Mouse (Mus musculus): Measurements from ENCODE around the gene Pan3. TPM values are rescaled to one million over a fixed set of nuclear protein-coding genes. Genes with fewer than 3 reads are reported as not detected.

Pan3 gene
- polyA plus RNA-seq, 1 experiment from 2014 or later: 31.6 TPM

DNA sequence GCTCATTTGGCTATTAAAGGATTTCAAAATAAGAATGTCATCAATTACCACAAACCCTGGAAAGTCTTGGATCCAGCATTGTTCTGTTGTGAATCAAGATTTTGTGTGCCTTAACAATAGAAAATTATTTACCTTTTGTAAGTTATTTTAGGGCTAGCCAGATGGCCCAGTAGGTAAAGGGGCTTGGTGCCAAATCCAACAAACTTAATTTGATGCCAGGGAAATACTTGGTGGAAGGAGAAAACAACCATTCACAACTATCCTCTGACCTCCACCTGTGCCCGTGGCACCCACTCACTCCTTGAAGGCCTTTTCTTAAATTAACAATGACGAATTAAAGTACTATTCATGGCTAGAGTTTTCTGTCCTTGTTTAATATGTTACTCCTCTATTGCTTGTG, 66.0 kb downstream of the Pan3 start:
- Histone ChIP-seq H3K9me3 (no peaks in the 10 kb centered on the region), H3K27ac (no peak overlapping the region), H3K36me3 (no peaks in the 10 kb centered on the region; the same call in 1 of the 2 replicates), H3K4me1 (peaks cover 20% of the 10 kb centered on the region; the same call in 1 of the 2 replicates), H3K27me3 (ENCODE audit: insufficient read depth, poor library complexity, severe bottlenecking) (no peaks in the 10 kb centered on the region), H3K4me3 (no peak overlapping the region)
- no peak for DNase-seq (ENCODE audit: low spot score)
- WGBS: 95% methylated on average over 2 of the region's 2 CpGs

DNA sequence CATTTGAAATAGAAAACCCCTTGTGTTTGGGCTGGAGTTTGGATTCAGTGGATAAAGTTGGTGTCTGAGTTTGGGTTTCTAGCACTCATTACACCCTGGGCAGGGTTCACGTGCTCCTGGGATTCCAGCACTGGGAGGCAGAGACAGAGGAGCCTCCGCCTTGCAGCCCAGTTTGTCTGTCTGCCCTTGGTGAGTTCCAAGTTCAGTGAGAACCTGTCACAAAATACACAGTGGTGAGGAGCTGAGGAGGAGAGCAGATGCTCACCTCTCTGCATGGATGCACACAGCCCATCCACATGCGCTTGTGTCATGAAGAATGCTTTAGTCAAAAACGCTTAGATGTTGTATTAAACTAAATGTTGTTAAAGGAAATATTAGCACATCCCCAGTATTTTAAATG, 67.0 kb downstream of the Pan3 start:
- no peaks in the 10 kb centered on the region; the same call in 1 of the 2 replicates for H3K36me3 ChIP-seq
- no peak overlapping the region for H3K4me3 ChIP-seq
- no peaks in the 10 kb centered on the region for H3K27me3 ChIP-seq (ENCODE audit: insufficient read depth, poor library complexity, severe bottlenecking)
- peaks cover 20% of the 10 kb centered on the region; the same call in 1 of the 2 replicates for H3K4me1 ChIP-seq
- 79% methylated on average over 4 of the region's 4 CpGs for WGBS
- no peak for DNase-seq (ENCODE audit: low spot score)
- no peaks in the 10 kb centered on the region for H3K9me3 ChIP-seq
- no peak overlapping the region for H3K27ac ChIP-seq

DNA sequence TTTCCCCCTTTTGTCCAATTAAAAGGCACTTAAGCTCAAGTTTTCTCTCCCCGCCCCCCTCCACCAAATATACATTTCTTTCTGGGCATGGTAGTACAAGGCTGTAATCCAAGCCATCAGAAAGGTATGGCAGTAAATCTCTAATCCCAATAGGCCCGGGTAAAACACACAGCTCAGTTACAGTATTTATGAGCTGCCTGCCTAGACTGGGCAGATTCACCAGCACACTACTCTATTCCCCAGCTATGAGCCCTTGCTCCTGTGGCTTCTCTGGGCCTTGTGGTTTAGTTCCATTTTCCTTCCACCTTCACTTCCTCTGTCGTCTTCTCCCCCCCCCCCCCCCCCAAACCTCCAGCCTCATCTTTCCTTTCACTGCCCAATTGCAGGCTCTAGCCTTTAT, 67.8 kb downstream of the Pan3 start:
- Histone ChIP-seq H3K4me3 (no peak overlapping the region), H3K36me3 (no peaks in the 10 kb centered on the region; the same call in 1 of the 2 replicates), H3K9me3 (no peaks in the 10 kb centered on the region), H3K4me1 (peaks cover 15% of the 10 kb centered on the region; the same call in 1 of the 2 replicates), H3K27me3 (ENCODE audit: insufficient read depth, poor library complexity, severe bottlenecking) (no peaks in the 10 kb centered on the region), H3K27ac (no peak overlapping the region)
- WGBS: 65% methylated on average over 3 of the region's 3 CpGs
- DNase-seq (ENCODE audit: low spot score): no peak

DNA sequence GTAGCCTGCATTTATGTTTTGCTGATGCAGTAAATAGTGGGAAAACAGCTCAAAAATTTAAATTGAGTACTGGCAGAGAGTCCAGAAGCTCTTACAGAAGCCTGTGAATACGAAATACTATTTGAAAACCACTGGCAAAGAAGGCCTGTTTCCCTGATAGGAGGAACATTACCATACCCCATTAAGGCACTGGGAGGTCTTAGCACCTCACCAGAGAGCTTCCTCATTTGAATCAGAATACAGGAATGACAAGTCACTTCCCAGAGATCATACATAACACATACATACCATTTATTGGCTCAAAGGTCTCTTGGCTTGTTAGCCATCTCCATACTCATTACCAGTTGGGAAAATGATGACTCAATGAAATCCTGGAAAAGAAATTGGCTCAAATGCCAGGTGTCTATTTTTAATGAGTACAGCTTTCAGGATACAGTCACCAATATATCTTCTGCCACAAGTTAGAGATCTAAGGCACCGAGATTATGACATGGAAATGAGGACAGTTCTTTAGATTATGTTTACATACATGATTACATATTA, 71.6 kb downstream of the Pan3 start:
- Histone ChIP-seq H3K36me3 (no peaks in the 10 kb centered on the region; the same call in 1 of the 2 replicates), H3K27ac (no peak overlapping the region), H3K27me3 (ENCODE audit: insufficient read depth, poor library complexity, severe bottlenecking) (no peaks in the 10 kb centered on the region), H3K9me3 (no peaks in the 10 kb centered on the region), H3K4me3 (no peak overlapping the region), H3K4me1 (no peaks in the 10 kb centered on the region)
- DNase-seq (ENCODE audit: low spot score): no peak
- 93% methylated on average over 2 of the region's 2 CpGs for WGBS

DNA sequence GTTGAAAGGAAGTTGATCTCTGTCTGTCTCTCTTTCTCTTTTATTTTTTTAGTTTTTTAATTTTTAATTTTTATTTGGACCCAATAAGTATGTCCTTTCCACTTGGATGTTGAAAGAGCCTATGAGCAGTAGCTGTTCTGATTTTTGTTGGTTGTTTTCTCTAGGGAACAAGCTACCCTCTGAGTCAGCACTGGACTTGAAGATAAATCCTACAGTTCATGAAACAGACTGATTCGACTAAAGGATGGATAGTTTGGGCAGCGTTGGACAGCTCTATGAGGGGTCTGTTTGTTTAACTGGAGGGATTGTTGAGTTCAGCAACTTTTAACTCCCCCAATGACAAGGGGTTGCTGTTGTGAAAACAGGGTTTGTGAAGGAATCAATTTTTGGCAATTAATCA, 73.0 kb downstream of the Pan3 start:
- Histone ChIP-seq H3K27ac (no peak overlapping the region), H3K36me3 (no peaks in the 10 kb centered on the region; the same call in 1 of the 2 replicates), H3K4me3 (no peak overlapping the region), H3K9me3 (no peaks in the 10 kb centered on the region), H3K27me3 (ENCODE audit: insufficient read depth, poor library complexity, severe bottlenecking) (no peaks in the 10 kb centered on the region), H3K4me1 (no peaks in the 10 kb centered on the region; the same call in 1 of the 2 replicates)
- DNase-seq (ENCODE audit: low spot score): no peak
- 78% methylated on average over 2 of the region's 2 CpGs for WGBS

DNA sequence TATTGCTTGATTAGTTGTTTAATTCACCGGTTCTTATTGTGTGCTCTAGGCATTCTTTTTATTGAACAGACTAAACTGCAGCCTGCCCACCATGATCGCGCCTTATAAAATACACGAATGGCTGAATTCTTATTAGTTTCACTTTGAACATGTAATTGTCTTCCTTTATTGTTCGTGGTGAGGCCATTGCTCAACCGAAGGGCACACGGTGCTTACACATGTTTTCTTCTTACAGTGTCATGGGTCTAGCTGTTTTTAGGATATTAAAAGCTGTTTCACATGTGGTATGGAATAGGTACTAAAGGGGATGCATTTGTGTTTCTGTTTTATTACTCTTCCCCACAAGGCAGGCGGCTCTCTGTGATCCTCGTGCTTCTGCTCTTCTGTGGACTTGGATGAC, 81.4 kb downstream of the Pan3 start:
- no peak overlapping the region for H3K4me3 ChIP-seq
- H3K4me1 ChIP-seq: no peaks in the 10 kb centered on the region; the same call in 1 of the 2 replicates
- no peak overlapping the region for H3K27ac ChIP-seq
- no peaks in the 10 kb centered on the region for H3K9me3 ChIP-seq
- no peaks in the 10 kb centered on the region for H3K27me3 ChIP-seq (ENCODE audit: insufficient read depth, poor library complexity, severe bottlenecking)
- peaks cover 7% of the 10 kb centered on the region; the same call in 1 of the 2 replicates for H3K36me3 ChIP-seq
- no peak for DNase-seq (ENCODE audit: low spot score)
- WGBS: 93% methylated on average over 9 of the region's 9 CpGs

DNA sequence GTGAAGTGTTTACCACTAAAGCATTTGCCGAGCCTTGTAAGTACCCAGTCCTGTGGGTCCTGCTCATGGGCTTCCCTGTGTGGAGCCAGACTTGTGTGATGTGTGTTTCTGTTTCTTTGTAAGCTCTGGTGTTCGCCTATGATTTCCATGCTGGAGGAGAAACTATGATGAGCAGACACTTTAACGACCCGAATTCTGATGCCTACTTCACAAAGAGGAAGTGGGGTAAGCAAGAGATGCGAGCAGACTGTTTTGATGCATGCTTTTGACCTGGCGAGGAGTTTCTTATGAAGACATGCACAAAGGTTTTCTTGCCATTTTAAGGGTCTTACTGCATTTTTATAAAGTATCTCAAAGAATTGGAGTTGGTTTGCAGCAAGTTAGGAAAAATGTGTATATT, 97.0 kb downstream of the Pan3 start:
- Histone ChIP-seq H3K4me1 (no peaks in the 10 kb centered on the region), H3K9me3 (no peaks in the 10 kb centered on the region), H3K4me3 (no peak overlapping the region), H3K27ac (no peak overlapping the region), H3K27me3 (ENCODE audit: insufficient read depth, poor library complexity, severe bottlenecking) (no peaks in the 10 kb centered on the region), H3K36me3 (peaks cover 63% of the 10 kb centered on the region)
- 91% methylated on average over 6 of the region's 6 CpGs for WGBS
- DNase-seq (ENCODE audit: low spot score): no peak

DNA sequence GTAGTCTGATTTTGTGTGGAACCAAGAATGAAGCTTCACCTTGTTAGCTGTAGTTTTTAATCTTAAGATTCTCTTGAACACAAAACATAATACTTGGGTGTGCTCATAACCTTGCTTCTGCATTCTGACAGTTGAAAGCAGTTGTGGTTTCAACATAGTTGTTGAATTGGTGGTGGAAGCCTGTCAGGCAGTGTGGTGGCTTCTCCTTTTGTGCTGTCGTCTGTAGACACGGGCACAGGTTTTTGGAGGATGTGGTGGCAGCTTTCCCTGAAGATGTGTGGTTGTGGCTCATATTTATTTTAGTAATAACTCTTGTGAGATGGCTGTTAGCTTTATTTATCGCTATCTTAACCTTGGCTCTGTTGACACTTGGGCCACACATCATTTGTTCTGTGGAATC, 97.8 kb downstream of the Pan3 start:
- DNase-seq (ENCODE audit: low spot score): no peak
- no peak overlapping the region for H3K4me3 ChIP-seq
- H3K4me1 ChIP-seq: no peaks in the 10 kb centered on the region
- no peaks in the 10 kb centered on the region for H3K9me3 ChIP-seq
- no peak overlapping the region for H3K27ac ChIP-seq
- H3K27me3 ChIP-seq (ENCODE audit: insufficient read depth, poor library complexity, severe bottlenecking): no peaks in the 10 kb centered on the region
- H3K36me3 ChIP-seq: peaks cover 60% of the 10 kb centered on the region
- WGBS: 88% methylated on average over 3 of the region's 3 CpGs

DNA sequence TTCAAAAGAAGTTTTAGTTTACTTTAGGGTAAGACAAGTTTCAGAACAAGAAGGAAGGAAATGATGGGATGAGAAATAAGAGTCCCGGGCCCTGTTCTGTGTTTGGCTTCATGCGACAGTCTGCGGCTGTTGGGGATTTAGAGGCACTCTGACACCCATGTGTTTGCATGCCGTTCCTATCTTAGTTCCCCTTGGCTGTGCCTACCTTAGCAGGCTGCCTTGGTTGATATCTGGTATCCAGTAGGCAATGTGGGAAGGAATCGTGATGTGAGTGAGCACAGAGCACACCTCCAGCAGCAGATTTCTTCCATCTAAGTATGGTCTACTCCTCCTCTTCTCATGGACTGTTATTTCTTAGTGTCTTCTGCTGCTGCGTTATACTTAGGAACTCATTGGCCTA, 102.1 kb downstream of the Pan3 start:
- no peak overlapping the region for H3K4me3 ChIP-seq
- H3K27me3 ChIP-seq (ENCODE audit: insufficient read depth, poor library complexity, severe bottlenecking): no peaks in the 10 kb centered on the region
- DNase-seq (ENCODE audit: low spot score): no peak
- no peaks in the 10 kb centered on the region for H3K4me1 ChIP-seq
- WGBS: 86% methylated on average over 6 of the region's 6 CpGs
- H3K9me3 ChIP-seq: no peaks in the 10 kb centered on the region
- H3K36me3 ChIP-seq: peaks cover 42% of the 10 kb centered on the region
- no peak overlapping the region for H3K27ac ChIP-seq

DNA sequence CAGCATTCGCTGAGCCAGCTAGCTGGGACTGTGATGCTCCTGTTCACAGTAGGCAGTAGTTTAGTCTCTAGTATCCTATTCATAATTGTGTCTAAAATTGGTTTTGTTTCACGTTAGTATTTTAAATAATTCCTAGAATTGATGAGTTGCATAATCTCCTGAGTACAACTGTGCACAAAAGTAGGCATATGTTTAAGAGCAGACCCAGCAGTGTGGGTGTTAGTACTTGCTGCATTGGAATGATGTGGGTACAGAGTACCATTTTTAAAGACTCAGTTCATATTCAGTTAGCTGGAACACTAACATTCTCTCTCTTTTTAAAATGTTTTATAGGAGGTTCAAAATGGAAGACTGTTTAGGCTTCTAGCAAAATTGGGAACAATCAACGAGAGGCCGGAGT, 109.4 kb downstream of the Pan3 start:
- H3K36me3 ChIP-seq: peaks cover 68% of the 10 kb centered on the region
- no peak for DNase-seq (ENCODE audit: low spot score)
- no peak overlapping the region for H3K4me3 ChIP-seq
- no peaks in the 10 kb centered on the region for H3K4me1 ChIP-seq
- H3K9me3 ChIP-seq: no peaks in the 10 kb centered on the region
- H3K27ac ChIP-seq: no peak overlapping the region
- no peaks in the 10 kb centered on the region for H3K27me3 ChIP-seq (ENCODE audit: insufficient read depth, poor library complexity, severe bottlenecking)
- WGBS: 95% methylated on average over 4 of the region's 4 CpGs

DNA sequence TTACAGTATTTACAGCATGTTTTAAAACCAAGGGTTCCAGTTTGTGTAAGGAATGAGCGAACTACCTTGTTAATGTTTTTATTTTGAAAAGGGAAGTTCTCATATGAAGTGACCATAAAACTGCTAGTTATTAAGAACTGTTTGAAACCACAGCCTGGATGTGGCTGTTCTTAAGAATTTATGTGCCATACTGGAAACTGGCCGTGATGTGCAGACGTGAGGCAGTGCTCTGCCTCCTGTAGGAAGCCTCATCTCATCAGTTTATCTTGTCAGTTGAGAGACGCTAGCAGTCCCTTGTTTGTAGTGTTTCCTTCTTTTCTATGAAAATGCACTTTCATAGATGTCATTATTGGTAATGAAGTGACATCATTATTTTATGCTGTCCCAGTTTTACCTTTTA, 109.9 kb downstream of the Pan3 start:
- H3K36me3 ChIP-seq: peaks cover 69% of the 10 kb centered on the region
- H3K9me3 ChIP-seq: no peaks in the 10 kb centered on the region
- no peak overlapping the region for H3K27ac ChIP-seq
- DNase-seq (ENCODE audit: low spot score): no peak
- H3K4me1 ChIP-seq: no peaks in the 10 kb centered on the region
- WGBS: 88% methylated on average over 4 of the region's 4 CpGs
- no peaks in the 10 kb centered on the region for H3K27me3 ChIP-seq (ENCODE audit: insufficient read depth, poor library complexity, severe bottlenecking)
- H3K4me3 ChIP-seq: no peak overlapping the region

DNA sequence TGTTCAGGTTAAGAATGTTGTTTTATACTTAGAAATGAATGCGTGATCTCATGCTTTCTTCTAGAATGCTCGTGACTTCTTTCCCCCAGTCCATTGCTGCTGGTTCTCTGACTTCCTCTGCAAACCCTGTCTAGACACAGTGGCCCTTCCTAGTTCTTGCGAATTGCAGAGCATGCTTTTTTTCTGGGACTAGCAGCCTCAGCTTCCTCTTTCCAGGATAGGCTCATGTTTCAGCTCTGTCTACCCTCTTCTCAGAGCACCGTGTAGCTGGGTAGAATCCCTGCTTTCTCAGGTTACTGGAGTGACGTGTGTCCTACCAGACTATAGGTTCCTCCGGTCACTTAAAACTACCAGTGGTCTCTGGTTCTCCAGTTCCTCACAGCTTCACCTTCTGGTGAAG, 112.3 kb downstream of the Pan3 start:
- WGBS: 75% methylated on average over 6 of the region's 6 CpGs
- Histone ChIP-seq H3K36me3 (peaks cover 74% of the 10 kb centered on the region), H3K4me1 (no peaks in the 10 kb centered on the region), H3K27ac (no peak overlapping the region), H3K27me3 (ENCODE audit: insufficient read depth, poor library complexity, severe bottlenecking) (no peaks in the 10 kb centered on the region), H3K9me3 (no peaks in the 10 kb centered on the region), H3K4me3 (no peak overlapping the region)
- no peak for DNase-seq (ENCODE audit: low spot score)

DNA sequence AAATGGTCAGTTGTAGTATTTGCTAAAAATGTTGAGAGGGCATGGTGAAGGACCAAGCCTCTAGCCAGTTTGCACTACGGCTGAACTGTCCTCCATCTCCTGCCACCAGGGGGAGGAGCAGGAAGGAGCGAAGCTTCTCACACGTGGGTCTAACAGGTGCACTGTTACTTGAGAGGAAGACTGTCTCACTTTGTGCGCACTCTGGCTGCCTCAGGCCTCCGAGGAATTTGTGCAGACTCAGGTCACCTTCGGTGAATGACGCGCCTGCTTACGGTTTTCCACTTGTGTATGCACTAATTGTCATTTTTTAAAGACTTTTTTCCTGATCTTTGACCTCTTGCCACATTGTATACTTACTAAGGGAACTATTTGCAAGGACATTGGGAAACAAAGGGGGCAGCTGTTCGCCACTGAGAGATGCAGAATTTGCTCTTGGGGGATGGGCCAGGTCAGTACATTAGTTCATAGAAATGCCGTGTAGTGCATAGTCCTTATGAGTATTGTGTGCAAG, 115.8 kb downstream of the Pan3 start:
- 76% methylated on average over 11 of the region's 11 CpGs for WGBS
- H3K9me3 ChIP-seq: no peaks in the 10 kb centered on the region
- no peaks in the 10 kb centered on the region for H3K27me3 ChIP-seq (ENCODE audit: insufficient read depth, poor library complexity, severe bottlenecking)
- peaks cover 66% of the 10 kb centered on the region for H3K36me3 ChIP-seq
- DNase-seq (ENCODE audit: low spot score): no peak
- no peak overlapping the region for H3K27ac ChIP-seq
- 0 out of 2 replicates have a peak, but pooled peaks cover 4% of the 10 kb centered on the region for H3K4me1 ChIP-seq
- H3K4me3 ChIP-seq: no peak overlapping the region

All from heart, embryonic 10.5 days (tissue).